Mouse (Mus musculus) MEL (cell line): ENCODE measurements around the gene Clrn2. TPM values are rescaled to one million over a fixed set of nuclear protein-coding genes. Genes with fewer than 3 reads are reported as not detected.
A peak's percentile ranks its signal among the peaks of the same experiment; 100 is the strongest.

ENCODE experiments used
- DNase-seq: peaks from one replicate; pipeline ENCODE4 v3.0.0; 2011; ENCODE audit warnings: low read depth, low spot score
- H3K27ac ChIP-seq: 2 replicates; pipeline ENCODE4 v1.5.1; 2012; ENCODE audit warnings: low read depth, mild to moderate bottlenecking, control low read depth, low read length, moderate library complexity; ENCODE audit not compliant: control insufficient read depth
- H3K27me3 ChIP-seq, 2 experiments: fragments of 150-350 bp in 1 of 2; sonication (generic) in 1 of 2; 2 replicates each; pipeline ENCODE4 v1.6.1; 2012; ENCODE audit warnings: low read length in 2 of 2, mild to moderate bottlenecking in 2 of 2, improper control_type of control experiment in 1 of 2, moderate library complexity in 1 of 2; ENCODE audit not compliant: insufficient read depth in 2 of 2, control insufficient read depth in 1 of 2
- H3K36me3 ChIP-seq, 2 experiments: 2 replicates each; pipeline ENCODE4 v1.6.1; 2012 to 2014; ENCODE audit warnings: low read length in 2 of 2, improper control_type of control experiment in 1 of 2, inconsistent platforms in 1 of 2, mild to moderate bottlenecking in 1 of 2; ENCODE audit not compliant: insufficient read depth in 2 of 2, control insufficient read depth in 1 of 2
- H3K4me1 ChIP-seq, 2 experiments: fragments of 150-350 bp in 1 of 2; sonication (generic) in 1 of 2; 2 replicates each; pipeline ENCODE4 v1.6.1; 2012; ENCODE audit warnings: low read length in 2 of 2, improper control_type of control experiment in 1 of 2, mild to moderate bottlenecking in 1 of 2; ENCODE audit not compliant: insufficient read depth in 2 of 2, control insufficient read depth in 1 of 2
- H3K4me3 ChIP-seq, 2 experiments: fragments of 150-350 bp in 1 of 2; sonication (generic) in 1 of 2; 2 replicates each; pipeline ENCODE4 v1.5.1; 2012; ENCODE audit warnings: low read depth in 2 of 2, low read length in 2 of 2, mild to moderate bottlenecking in 2 of 2, moderate library complexity in 2 of 2, control low read depth in 1 of 2, improper control_type of control experiment in 1 of 2; ENCODE audit not compliant: control insufficient read depth in 1 of 2, insufficient read depth in 1 of 2
- H3K79me2 ChIP-seq: 2 replicates; pipeline ENCODE4 v1.6.1; 2012; ENCODE audit warnings: mild to moderate bottlenecking, low read length, moderate library complexity; ENCODE audit not compliant: control insufficient read depth, poor library complexity, insufficient read depth
- H3K9ac ChIP-seq: 2 replicates; pipeline ENCODE4 v1.6.1; 2012; ENCODE audit warnings: low read depth, mild to moderate bottlenecking, control low read depth, low read length, moderate library complexity; ENCODE audit not compliant: control insufficient read depth, poor library complexity, severe bottlenecking
- H3K9me3 ChIP-seq: fragments of 150-350 bp; sonication (generic); replicated peaks from 2 replicates; pipeline ENCODE4 v1.6.1; 2012; ENCODE audit warnings: mild to moderate bottlenecking, low read length, improper control_type of control experiment, moderate library complexity; ENCODE audit not compliant: insufficient read depth
- CHD1 ChIP-seq: IDR thresholded peaks from 2 replicates; pipeline ENCODE4 v1.6.1; 2012; ENCODE audit warnings: low read depth, mild to moderate bottlenecking, inconsistent platforms, low read length, improper control_type of control experiment
- CHD2 ChIP-seq: IDR thresholded peaks from 2 replicates; pipeline ENCODE4 v1.6.1; 2011; ENCODE audit warnings: low read length, improper control_type of control experiment
- E2F4 ChIP-seq: IDR thresholded peaks from 2 replicates; pipeline ENCODE4 v1.6.1; 2011; ENCODE audit warnings: low read depth, low read length, improper control_type of control experiment, borderline replicate concordance
- ELF1 ChIP-seq: IDR thresholded peaks from 2 replicates; pipeline ENCODE4 v1.6.1; 2014; ENCODE audit warnings: low read depth, mild to moderate bottlenecking, inconsistent platforms, low read length, improper control_type of control experiment, moderate library complexity
- ETS1 ChIP-seq: IDR thresholded peaks from 2 replicates; pipeline ENCODE4 v1.6.1; 2012; ENCODE audit warnings: low read depth, mild to moderate bottlenecking, inconsistent platforms, low read length, improper control_type of control experiment, moderate library complexity
- GABPA ChIP-seq: IDR thresholded peaks from 2 replicates; pipeline ENCODE4 v1.6.1; 2012; ENCODE audit warnings: low read depth, mild to moderate bottlenecking, inconsistent platforms, low read length, improper control_type of control experiment, moderate library complexity
- HCFC1 ChIP-seq: IDR thresholded peaks from 2 replicates; pipeline ENCODE4 v1.6.1; 2012; ENCODE audit warnings: low read depth, mild to moderate bottlenecking, inconsistent platforms, low read length, improper control_type of control experiment, moderate library complexity
- JUND ChIP-seq: IDR thresholded peaks from 2 replicates; pipeline ENCODE4 v1.6.1; 2011; ENCODE audit warnings: low read depth, mild to moderate bottlenecking, improper control_type of control experiment, low read length
- MAX ChIP-seq: IDR thresholded peaks from 2 replicates; pipeline ENCODE4 v1.6.1; 2011; ENCODE audit warnings: low read length, improper control_type of control experiment
- MAZ ChIP-seq: IDR thresholded peaks from 2 replicates; pipeline ENCODE4 v1.6.1; 2012; ENCODE audit warnings: low read depth, mild to moderate bottlenecking, inconsistent platforms, low read length, improper control_type of control experiment
- MYB ChIP-seq: IDR thresholded peaks from 2 replicates; pipeline ENCODE4 v1.6.1; 2011; ENCODE audit warnings: mild to moderate bottlenecking, low read depth, low read length, improper control_type of control experiment
- MYC ChIP-seq: IDR thresholded peaks from 2 replicates; pipeline ENCODE4 v1.6.1; 2011; ENCODE audit warnings: low read depth, mild to moderate bottlenecking, low read length, improper control_type of control experiment, moderate library complexity
- NELFE ChIP-seq: IDR thresholded peaks from 2 replicates; pipeline ENCODE4 v1.6.1; 2011; ENCODE audit warnings: low read depth, low read length, improper control_type of control experiment
- POLR2AphosphoS2 ChIP-seq: IDR thresholded peaks from 2 replicates; pipeline ENCODE4 v1.6.1; 2011; ENCODE audit warnings: low read length, improper control_type of control experiment
- POLR2AphosphoS5 ChIP-seq: IDR thresholded peaks from 2 replicates; pipeline ENCODE4 v1.6.1; 2012; ENCODE audit warnings: low read depth, borderline replicate concordance, mild to moderate bottlenecking, inconsistent platforms, low read length, moderate library complexity, mixed read lengths
- RCOR1 ChIP-seq: IDR thresholded peaks from 2 replicates; pipeline ENCODE4 v1.6.1; 2012; ENCODE audit warnings: low read depth, mild to moderate bottlenecking, inconsistent platforms, low read length, improper control_type of control experiment
- TAL1 ChIP-seq: IDR thresholded peaks from 2 replicates; pipeline ENCODE4 v1.6.1; 2012; ENCODE audit warnings: mild to moderate bottlenecking, inconsistent platforms, low read length, moderate library complexity, mixed read lengths
- TBP ChIP-seq: IDR thresholded peaks from 2 replicates; pipeline ENCODE4 v1.8.0; 2011; ENCODE audit warnings: low read depth, low read length, improper control_type of control experiment
- TCF12 ChIP-seq: IDR thresholded peaks from 2 replicates; pipeline ENCODE4 v1.6.1; 2014; ENCODE audit warnings: low read depth, mild to moderate bottlenecking, inconsistent platforms, low read length, improper control_type of control experiment, moderate library complexity
- UBTF ChIP-seq: IDR thresholded peaks from 2 replicates; pipeline ENCODE4 v1.6.1; 2012; ENCODE audit warnings: low read depth, mild to moderate bottlenecking, inconsistent platforms, low read length, improper control_type of control experiment, moderate library complexity, borderline replicate concordance; ENCODE audit not compliant: insufficient read depth
- USF1 ChIP-seq: IDR thresholded peaks from 2 replicates; pipeline ENCODE4 v1.6.1; 2014; ENCODE audit warnings: low read depth, mild to moderate bottlenecking, inconsistent platforms, low read length, improper control_type of control experiment, moderate library complexity
- ZC3H11A ChIP-seq: IDR thresholded peaks from 2 replicates; pipeline ENCODE4 v1.6.1; 2012; ENCODE audit warnings: low read depth, mild to moderate bottlenecking, inconsistent platforms, low read length, improper control_type of control experiment
- ZNF384 ChIP-seq: IDR thresholded peaks from 2 replicates; pipeline ENCODE4 v1.6.1; 2012; ENCODE audit warnings: low read depth, mild to moderate bottlenecking, inconsistent platforms, low read length, improper control_type of control experiment
- polyA plus RNA-seq, 2 experiments: library from polyadenylated mRNA; stranded (reverse) in 1 of 2; unstranded in 1 of 2; fragments of >175 nt in 1 of 2; fragments of >200 nt in 1 of 2; gene quantifications; 2 replicates each; pipeline versions ENCODE4 v1.2.1 to v1.2.4; 2012; ENCODE audit warnings: low replicate concordance in 2 of 2, low read depth in 1 of 2; ENCODE audit not compliant: insufficient read length in 2 of 2, insufficient read depth in 1 of 2, missing spikeins in 1 of 2
- total RNA-seq: library from RNA; depleted of rRNA; stranded (reverse); fragments of 300-350 nt; gene quantifications from 2 replicates; pipeline ENCODE4 v1.2.3, GENCODE M21; 2012

The Clrn2 gene
- total and polyA plus RNA-seq, 3 experiments, result not detected

DNA sequence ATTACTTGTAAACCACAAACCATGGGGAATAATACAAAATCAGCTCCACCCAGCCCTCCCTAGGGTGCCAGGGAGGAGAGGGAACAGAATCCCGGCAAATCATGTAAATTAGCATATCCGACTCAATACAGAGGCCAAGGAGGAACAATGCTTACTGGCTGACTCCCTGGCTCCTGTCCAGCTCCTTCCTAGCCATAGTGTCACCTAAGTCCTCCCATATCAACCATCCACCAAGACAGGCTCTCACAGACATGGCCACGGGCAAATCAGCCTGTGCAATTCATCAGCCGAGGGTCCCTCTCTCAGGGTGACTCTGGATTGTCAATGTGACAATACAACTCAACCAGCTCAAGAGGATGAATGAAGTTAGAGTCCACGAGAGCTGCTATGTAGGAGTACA is 4.9 kb upstream of the Clrn2 start:
- Histone ChIP-seq H3K79me2 (peaks cover 14% of the 10 kb centered on the region), H3K36me3 (peaks cover 6 to 16% of the 10 kb centered on the region in 2 experiments; a peak in 3 of 4 replicates), H3K4me1 (peaks cover 0 to 20% of the 10 kb centered on the region in 2 experiments), H3K27ac (no peak overlapping the region), H3K4me3 (peak overlapping the region; percentile 71 to 89), H3K27me3 (no peaks in the 10 kb centered on the region), H3K9ac (peak overlapping the region; percentile 71), H3K9me3 (no peaks in the 10 kb centered on the region)
- TF ChIP-seq ETS1, result no peak
- TF ChIP-seq MYB, result 0 out of 2 replicates have a peak, but pooled peaks have one; percentile 12
- peak; percentile 90 for DNase-seq

DNA sequence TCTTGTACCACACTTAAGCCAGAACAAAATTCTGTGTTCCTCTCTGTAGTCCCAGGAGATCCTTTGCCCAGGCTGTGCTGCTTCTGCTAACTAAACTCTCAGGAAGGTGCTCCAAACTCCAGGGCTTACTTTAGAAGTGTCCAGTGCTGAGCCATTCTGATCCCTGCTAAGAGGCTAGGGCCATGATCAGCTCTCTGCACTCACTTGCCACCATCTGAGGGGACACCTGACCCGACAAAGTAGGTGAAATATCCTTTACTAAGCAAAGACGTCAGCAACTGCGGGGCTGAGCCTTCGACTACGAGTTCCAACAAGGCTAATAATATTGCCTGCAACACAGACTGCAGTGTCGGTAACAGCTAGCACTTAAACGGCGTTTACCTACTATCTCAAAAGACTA is 4.3 kb upstream of the Clrn2 start:
- no peaks in the 10 kb centered on the region for H3K9me3 ChIP-seq
- H3K4me3 ChIP-seq, result peak overlapping the region; percentile 71 to 89
- H3K36me3 ChIP-seq, result peaks cover 3 to 16% of the 10 kb centered on the region in 2 experiments; a peak in 3 of 4 replicates
- DNase-seq, result peak; percentile 74
- peak overlapping the region; percentile 71 for H3K9ac ChIP-seq
- TF ChIP-seq POLR2AphosphoS2 (no peak), HCFC1 (0 out of 2 replicates have a peak, but pooled peaks have one; percentile 11), UBTF (0 out of 2 replicates have a peak, but pooled peaks have one; percentile 48), POLR2AphosphoS5 (no peak), USF1 (0 out of 2 replicates have a peak, but pooled peaks have one; percentile 9), TCF12 (0 out of 2 replicates have a peak, but pooled peaks have one; percentile 7), MAZ (no peak), CHD1 (0 out of 2 replicates have a peak, but pooled peaks have one; percentile 81)
- H3K79me2 ChIP-seq, result peaks cover 14% of the 10 kb centered on the region
- peaks cover 0 to 20% of the 10 kb centered on the region in 2 experiments for H3K4me1 ChIP-seq
- peak overlapping the region; percentile 12; the same call in 1 of the 2 replicates for H3K27ac ChIP-seq
- H3K27me3 ChIP-seq, result no peaks in the 10 kb centered on the region

DNA sequence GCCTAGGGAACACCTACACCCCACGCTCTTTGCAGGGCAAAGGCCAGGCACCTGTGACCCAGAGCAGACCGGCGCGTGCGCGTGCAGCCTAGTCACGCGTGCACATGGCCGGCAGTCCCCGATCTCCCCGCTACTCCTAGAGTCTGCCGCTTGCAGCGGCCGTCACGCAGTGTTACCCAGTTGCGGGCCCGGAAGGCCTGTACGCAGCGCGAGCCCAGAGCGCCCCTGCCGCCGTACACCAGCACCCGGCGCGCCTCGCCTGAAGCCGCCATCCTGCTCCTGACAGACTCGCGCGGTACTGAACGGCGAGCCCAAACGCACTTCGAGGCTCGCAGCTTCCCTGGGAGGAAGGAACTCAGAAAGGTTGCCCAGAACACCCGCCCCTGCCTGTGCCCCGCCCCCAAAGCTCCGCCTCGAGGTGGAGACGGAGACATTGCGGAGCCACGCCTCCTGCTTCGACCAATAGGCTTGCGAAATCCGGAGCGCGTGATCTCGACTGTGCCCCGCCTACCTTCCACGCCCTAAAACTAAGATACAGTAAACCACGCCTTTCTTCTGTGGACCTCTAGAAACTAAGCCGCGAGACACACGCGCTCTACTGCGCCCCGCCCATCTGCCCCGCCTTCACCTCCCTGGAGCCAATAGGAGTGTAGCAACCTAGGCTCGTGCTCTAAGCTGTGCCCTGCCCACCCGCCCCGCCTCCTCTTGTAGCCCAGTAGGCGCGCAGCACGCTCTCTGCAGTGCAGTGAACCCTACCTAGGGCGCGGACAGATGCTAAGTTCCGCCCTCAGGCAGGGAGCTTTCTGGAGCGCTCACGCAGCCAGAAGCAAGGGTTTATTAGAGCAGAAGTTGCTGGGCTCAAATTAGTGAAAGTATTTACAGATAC is 3.5 kb upstream of the Clrn2 start, which contains the start of gene Qdpr:
Qdpr (minus strand) TSS at position 406 of the 886 bp plus-strand sequence.
- H3K79me2 ChIP-seq, result peaks cover 14% of the 10 kb centered on the region
- H3K4me3 ChIP-seq, result peak within 1 kb of the TSS; percentile 71 to 89
- H3K9me3 ChIP-seq, result no peaks in the 10 kb centered on the region
- H3K4me1 ChIP-seq, result peaks cover 0 to 20% of the 10 kb centered on the region in 2 experiments
- no peaks in the 10 kb centered on the region for H3K27me3 ChIP-seq
- peak within 1 kb of the TSS; percentile 71 for H3K9ac ChIP-seq
- H3K27ac ChIP-seq, result peak within 1 kb of the TSS; percentile 19; the same call in 1 of the 2 replicates
- peak; percentile 100 for DNase-seq
- peaks cover 3 to 16% of the 10 kb centered on the region in 2 experiments; a peak in 3 of 4 replicates for H3K36me3 ChIP-seq
- TF ChIP-seq TAL1 (no peak), USF1 (peak; percentile 95), ELF1 (peak; percentile 64), RCOR1 (no peak), UBTF (no peak), CHD1 (no peak), ZNF384 (no peak), GABPA (no peak), JUND (no peak), E2F4 (no peak), MYC (peak; percentile 81), POLR2AphosphoS5 (no peak), ZC3H11A (no peak), MYB (no peak), TBP (peak; percentile 69), MAX (peak; percentile 68), NELFE (peak; percentile 53; the same call in 1 of the 2 replicates), CHD2 (no peak)
